Mouse (Mus musculus): ENCODE results near the gene Trpc5os. TPM values are rescaled to one million over a fixed set of nuclear protein-coding genes. Genes with fewer than 3 reads are reported as not detected.

Trpc5os gene
- polyA plus RNA-seq (2012; rRNA removed), result not detected in 2 replicates

GRCm38 (mm10) chrX:144456281-144456680 is at the start of gene Trpc5os:
TSS of gene Trpc5os (plus strand) at chrX:144456581.
- 71% methylated on average over 5 of the region's 5 CpGs for WGBS
- no peak for DNase-seq (ENCODE audit: low read depth, low spot score)

- WGBS, result 46% methylated on average over 5 of the region's 5 CpGs
- DNase-seq (ENCODE audit: low read depth, low spot score), result no peak
Observed at GRCm38 (mm10) chrX:144408036-144408435, 48.3 kb upstream of the Trpc5os start.

- WGBS, result 54% methylated on average over 1 of the region's 1 CpGs
- DNase-seq (ENCODE audit: low read depth, low spot score), result no peak
Observed at GRCm38 (mm10) chrX:144420259-144420658, 36.1 kb upstream of the Trpc5os start.

GRCm38 (mm10) chrX:144421091-144421490 is 35.3 kb upstream of the Trpc5os start:
- WGBS, result 88% methylated on average over 1 of the region's 1 CpGs
- no peak for DNase-seq (ENCODE audit: low read depth, low spot score)

- WGBS, result 81% methylated on average over 3 of the region's 3 CpGs
Observed at GRCm38 (mm10) chrX:144423848-144424247, 32.5 kb upstream of the Trpc5os start.

GRCm38 (mm10) chrX:144464416-144464815 is 8.0 kb downstream of the Trpc5os start:
- no peak for DNase-seq (ENCODE audit: low read depth, low spot score)
- 80% methylated on average over 2 of the region's 2 CpGs for WGBS

More at GRCm38 (mm10) chrX:144423848-144424247, 32.5 kb upstream of the Trpc5os start:
- DNase-seq (ENCODE audit: low read depth, low spot score), result no peak

GRCm38 (mm10) chrX:144491394-144491793 is 35.0 kb downstream of the Trpc5os start:
- no peak for DNase-seq (ENCODE audit: low read depth, low spot score)
- WGBS, result 55% methylated on average over 1 of the region's 1 CpGs

GRCm38 (mm10) chrX:144523239-144523638 is 66.9 kb downstream of the Trpc5os start:
- DNase-seq (ENCODE audit: low read depth, low spot score), result no peak
- 80% methylated on average over 5 of the region's 5 CpGs for WGBS

GRCm38 (mm10) chrX:144526042-144526441 is 69.7 kb downstream of the Trpc5os start:
- DNase-seq (ENCODE audit: low read depth, low spot score), result no peak
- 65% methylated on average over 7 of the region's 7 CpGs for WGBS

Other genes starting within 250 kb of the Trpc5os start
- gene Alg13, start 138.8 kb upstream of the Trpc5os start, polyA plus RNA-seq (2012; rRNA removed), result 2.4 and 3.3 TPM in 2 replicates
- gene Trpc5, start 231.6 kb downstream of the Trpc5os start, polyA plus RNA-seq (2012; rRNA removed), result not detected in 2 replicates
- gene Rtl4, start 232.3 kb downstream of the Trpc5os start, polyA plus RNA-seq (2012; rRNA removed), result not detected in 2 replicates

Data from large intestine, adult 2 months (tissue).